Mouse (Mus musculus): ENCODE results near the gene Nme3.

Nme3 gene

GRCm38 (mm10) chr17:24881738-24882440 lies 14.4 kb upstream of the Nme3 start:
- peak; percentile 66 for DNase-seq

GRCm38 (mm10) chr17:24884391-24884790 lies 11.9 kb upstream of the Nme3 start:
- no peak for DNase-seq

GRCm38 (mm10) chr17:24885356-24886133 lies 10.8 kb upstream of the Nme3 start:
- no peak for DNase-seq

GRCm38 (mm10) chr17:24886134-24886931 lies 10.0 kb upstream of the Nme3 start, which contains the start of the genes Nubp2 and Spsb3:
Gene Nubp2, minus strand, starts transcription at chr17:24886349.
Gene Spsb3, plus strand, starts transcription at chr17:24886643.
- DNase-seq = peak; percentile 99

- DNase-seq = no peak
Measured at GRCm38 (mm10) chr17:24886932-24887271, 9.4 kb upstream of the Nme3 start.

GRCm38 (mm10) chr17:24887291-24888080 lies 8.8 kb upstream of the Nme3 start:
- no peak for DNase-seq

GRCm38 (mm10) chr17:24888862-24889261 lies 7.4 kb upstream of the Nme3 start:
- no peak for DNase-seq

- peak; percentile 15 for DNase-seq
Measured at GRCm38 (mm10) chr17:24890151-24891092, 5.9 kb upstream of the Nme3 start.

- DNase-seq = peak; percentile 10
Measured at GRCm38 (mm10) chr17:24891321-24891720, 5.0 kb upstream of the Nme3 start.

GRCm38 (mm10) chr17:24892785-24893184 lies 3.5 kb upstream of the Nme3 start:
- DNase-seq = peak; percentile 13

- DNase-seq = peak; percentile 10
Measured at GRCm38 (mm10) chr17:24893276-24893675, 3.0 kb upstream of the Nme3 start.

- no peak for DNase-seq
Measured at GRCm38 (mm10) chr17:24894061-24894994, 2.0 kb upstream of the Nme3 start.

- peak; percentile 90 for DNase-seq
Measured at GRCm38 (mm10) chr17:24894995-24895547, 1.2 kb upstream of the Nme3 start, which contains the start of the genes Eme2 and Mrps34. Gene Eme2, minus strand, starts transcription at chr17:24895087. Gene Mrps34, plus strand, starts transcription at chr17:24895116.

- DNase-seq = peak; percentile 30
Measured at GRCm38 (mm10) chr17:24895571-24896240, 594 bp upstream of the Nme3 start.

- peak; percentile 24 for DNase-seq
Measured at GRCm38 (mm10) chr17:24896993-24897269, 631 bp downstream of the Nme3 start.

- DNase-seq = peak; percentile 9
Measured at GRCm38 (mm10) chr17:24897600-24897999, 1.3 kb downstream of the Nme3 start.

- DNase-seq = peak; percentile 11
Measured at GRCm38 (mm10) chr17:24898041-24898854, 1.9 kb downstream of the Nme3 start.

- no peak for DNase-seq
Measured at GRCm38 (mm10) chr17:24899153-24899552, 2.9 kb downstream of the Nme3 start.

Measured in kidney, postnatal 10 days (tissue).